Mouse (Mus musculus) monocyte, adult 5-6 weeks (primary cell): ENCODE results near the gene Cdh12. TPM values are rescaled to one million over a fixed set of nuclear protein-coding genes. Genes with fewer than 3 reads are reported as not detected.
"Not testable (repeated sequence)": the region's sequence is repeated elsewhere in the genome, so short reads cannot be mapped to it uniquely, and the experiment has no call there.

Experiments
- ATAC-seq: fragments of 153-309, 156-312 bp; replicated peaks from 2 replicates; pipeline ENCODE4 v1.8.0; 2017; ENCODE audit warnings: mild to moderate bottlenecking; ENCODE audit not compliant: low TSS enrichment, insufficient number of reproducible peaks, severe bottlenecking, poor library complexity, low FRiP score
- total RNA-seq: library from RNA; stranded (forward); fragments of 200-1000, 200-491, 200-594 nt; gene quantifications from 3 replicates; pipeline ENCODE4 v1.2.3, GENCODE M21; 2017

Gene Cdh12
- total RNA-seq, 1 experiment from 2014 or later, result not detected

DNA sequence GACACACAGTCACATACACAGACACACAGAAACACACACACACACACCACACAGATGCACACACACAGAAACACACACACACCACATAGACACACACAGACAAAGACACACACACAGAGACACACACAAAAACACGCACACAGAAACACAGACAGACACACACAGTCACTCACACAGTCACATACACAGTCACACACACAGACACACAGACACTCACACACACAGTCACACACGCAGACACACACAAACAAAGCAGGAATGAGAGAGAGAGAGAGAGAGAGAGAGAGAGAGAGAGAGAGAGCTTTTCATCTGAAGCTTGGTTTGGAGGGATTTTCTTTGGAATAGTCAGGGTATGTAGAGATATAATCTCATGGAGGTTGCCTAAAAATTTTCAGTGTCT, 558.9 kb downstream of the Cdh12 start:
- no peak for ATAC-seq

DNA sequence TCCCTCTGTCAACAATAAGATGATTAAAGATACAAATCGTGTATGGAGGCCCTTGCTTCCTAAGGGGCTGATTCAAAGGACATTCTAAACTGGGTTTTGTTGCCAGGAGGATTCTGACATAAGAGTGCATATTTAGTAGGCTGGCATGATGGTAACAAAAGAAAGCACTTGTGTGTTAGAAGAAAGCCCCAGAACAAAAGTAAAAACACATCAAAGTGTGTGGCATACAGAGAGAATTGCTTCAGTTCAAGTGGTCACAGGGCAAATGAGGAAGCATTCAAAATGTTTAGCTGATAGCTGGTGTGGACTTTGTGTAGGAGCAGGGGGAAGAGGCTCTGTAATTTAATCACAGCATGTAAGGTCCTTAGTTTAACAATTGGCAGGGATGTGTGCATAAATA, 559.4 kb downstream of the Cdh12 start:
- ATAC-seq, result no peak

- ATAC-seq, result no peak
Measured at GRCm38 (mm10) chr15:21008969-21009368, 559.9 kb downstream of the Cdh12 start.

GRCm38 (mm10) chr15:21063683-21064082, 614.6 kb downstream of the Cdh12 start:
- no peak for ATAC-seq

GRCm38 (mm10) chr15:21069264-21069663, 620.2 kb downstream of the Cdh12 start:
- no peak for ATAC-seq

DNA sequence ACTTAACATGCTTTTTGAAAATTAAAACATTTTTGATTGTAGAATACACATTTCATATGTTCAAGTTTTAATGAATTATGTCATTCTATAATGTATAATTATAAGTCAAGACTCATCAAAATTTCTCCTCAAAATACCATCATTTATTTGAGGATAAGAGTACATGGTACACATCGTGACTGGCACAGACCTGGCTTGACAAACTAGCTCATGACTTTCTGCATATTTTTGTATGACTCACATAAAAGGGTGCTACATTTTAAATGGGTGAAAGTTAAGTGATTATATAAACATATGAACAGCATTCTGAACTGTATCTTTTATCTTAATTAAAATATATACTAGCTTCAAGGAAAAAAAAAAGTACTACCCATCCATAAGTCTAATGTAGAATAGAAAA, 643.8 kb downstream of the Cdh12 start:
- no peak for ATAC-seq

DNA sequence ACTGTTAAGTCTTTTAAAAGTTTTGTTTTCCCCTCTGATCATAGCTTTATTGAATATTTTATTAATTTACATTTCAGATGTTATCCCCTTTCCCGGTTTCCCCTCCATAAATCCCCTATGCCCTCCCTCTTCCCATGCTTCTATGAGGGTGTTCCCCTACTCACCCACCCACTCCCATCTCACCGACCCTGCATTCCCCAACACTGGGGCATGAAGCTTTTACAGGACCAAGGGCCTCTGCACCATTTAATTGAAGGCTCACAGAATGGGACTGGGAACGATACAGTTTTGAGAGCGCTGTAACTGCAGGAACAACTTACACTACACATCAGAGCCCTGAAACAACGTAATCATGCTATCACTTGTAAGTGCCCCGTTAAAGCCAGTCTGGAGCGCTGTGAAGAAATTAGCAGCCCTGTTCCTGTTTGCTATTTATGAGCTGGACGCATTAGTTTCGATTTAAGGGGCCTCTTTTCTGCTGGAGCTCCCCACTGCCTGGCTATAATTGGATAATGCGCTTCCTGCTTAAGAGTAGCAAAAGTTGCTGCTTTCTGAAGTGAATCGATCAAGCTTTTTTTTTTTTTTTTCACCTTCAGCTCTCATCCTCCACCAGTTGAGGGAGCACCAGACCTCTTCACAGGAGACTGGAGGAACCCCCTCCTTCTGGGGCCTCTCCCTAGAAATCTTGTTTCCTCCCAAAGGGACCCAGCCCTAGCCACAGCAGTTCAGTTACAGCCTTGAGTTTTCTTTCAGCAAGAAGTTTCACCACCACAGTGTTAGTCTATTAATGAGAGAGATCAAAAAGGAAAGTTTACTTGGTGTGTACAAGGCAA, 660.2 kb downstream of the Cdh12 start:
- no peak for ATAC-seq

DNA sequence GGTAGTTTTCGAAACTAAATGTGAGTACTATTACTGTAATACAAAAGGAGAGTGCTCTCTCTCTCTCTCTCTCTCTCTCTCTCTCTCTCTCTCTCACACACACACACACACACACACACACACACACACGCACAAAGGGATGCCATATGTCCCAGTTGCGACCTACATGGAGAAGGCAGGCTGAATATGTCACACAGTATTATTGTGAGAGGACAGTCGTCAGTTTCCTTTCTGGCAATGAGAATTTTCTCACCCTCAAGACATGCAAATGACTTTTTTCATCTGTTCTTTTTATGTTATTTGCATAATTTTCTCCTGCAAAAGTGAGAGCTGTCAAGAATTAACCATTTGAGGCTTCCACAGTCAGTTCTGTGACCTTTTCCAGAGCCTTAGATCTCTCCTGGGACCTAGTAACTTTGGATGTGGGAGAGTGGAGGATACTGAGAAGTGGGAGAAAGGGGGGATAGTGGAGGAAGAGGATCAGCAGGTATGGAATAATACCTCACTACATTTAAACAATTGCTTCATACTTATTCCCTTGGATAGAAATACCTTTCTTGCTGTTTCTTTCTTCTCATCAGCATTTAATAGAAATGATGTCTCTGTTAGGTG, 660.9 kb downstream of the Cdh12 start:
- ATAC-seq, result no peak

DNA sequence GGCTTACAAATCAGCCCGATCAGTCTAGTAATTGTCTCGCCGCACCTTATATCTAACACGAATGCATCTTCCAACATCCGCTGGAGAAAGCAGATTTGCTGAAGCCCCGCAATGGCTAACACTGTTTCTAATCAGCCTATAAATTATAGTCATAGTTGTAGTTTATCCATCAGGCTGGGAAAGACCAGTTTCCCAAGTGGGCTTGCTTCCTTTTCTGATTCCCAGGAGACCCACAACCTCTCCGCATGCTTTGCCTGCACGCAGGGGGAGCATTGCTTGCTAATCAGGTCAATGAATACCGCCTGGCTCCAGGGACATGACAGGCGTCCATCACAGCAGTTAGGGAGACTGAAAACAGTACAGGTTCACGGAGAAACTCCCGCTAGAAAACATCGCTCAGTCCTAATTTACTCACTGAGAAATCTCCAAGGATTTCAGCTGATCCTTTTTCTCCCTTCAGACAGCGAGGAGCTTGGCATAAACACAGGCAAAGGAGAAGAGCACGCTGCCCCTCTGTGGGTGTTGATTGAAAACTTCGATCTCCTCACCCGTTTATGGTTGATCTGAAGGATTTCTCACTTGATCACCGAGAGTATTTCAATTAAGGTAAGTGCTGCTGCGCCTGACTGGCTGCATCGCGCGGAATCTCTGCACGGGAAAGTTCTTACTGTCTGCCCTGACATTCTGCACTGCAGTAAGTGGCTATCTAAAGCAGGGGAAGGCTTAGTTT, 662.0 kb downstream of the Cdh12 start:
- no peak for ATAC-seq

GRCm38 (mm10) chr15:21114775-21115174, 665.7 kb downstream of the Cdh12 start:
- peak; percentile 92 for ATAC-seq

DNA sequence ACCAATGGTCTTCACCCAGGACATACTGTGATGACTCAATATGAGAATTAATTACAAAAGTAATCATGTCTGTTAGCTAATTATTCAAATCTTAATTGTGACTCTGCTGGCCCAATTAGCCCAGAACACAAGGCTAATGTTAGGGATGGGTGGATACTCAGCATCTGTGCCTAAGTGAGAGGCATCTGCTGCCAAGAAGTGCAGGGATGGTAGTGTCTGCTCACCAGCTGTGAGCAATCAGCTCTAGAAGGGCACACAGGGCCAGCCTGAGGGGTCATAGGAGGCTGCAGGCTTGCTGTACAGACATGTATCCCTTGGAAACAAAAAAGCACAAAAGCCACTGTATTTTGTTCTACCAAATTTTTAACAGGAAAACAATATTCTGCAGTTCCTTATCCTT, 681.6 kb downstream of the Cdh12 start:
- ATAC-seq, result no peak

DNA sequence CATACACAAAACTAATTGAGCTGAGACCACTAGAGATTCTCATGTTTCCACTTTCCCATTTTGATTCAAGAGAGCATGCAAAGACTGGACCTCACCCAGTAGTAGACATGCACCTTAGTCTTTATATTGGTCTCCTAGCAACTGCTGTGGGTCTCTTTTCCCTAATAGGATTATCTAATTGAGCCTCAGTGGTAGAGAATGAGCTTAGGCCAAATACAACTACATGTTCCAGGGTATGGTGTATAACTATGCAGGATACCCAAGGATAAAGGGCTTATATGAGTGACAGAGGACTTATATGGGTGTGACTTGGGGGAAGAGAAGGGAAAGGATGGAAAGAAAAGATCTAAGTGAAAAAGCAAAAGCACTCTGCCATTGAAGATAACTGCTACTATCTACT, 683.9 kb downstream of the Cdh12 start:
- no peak for ATAC-seq

DNA sequence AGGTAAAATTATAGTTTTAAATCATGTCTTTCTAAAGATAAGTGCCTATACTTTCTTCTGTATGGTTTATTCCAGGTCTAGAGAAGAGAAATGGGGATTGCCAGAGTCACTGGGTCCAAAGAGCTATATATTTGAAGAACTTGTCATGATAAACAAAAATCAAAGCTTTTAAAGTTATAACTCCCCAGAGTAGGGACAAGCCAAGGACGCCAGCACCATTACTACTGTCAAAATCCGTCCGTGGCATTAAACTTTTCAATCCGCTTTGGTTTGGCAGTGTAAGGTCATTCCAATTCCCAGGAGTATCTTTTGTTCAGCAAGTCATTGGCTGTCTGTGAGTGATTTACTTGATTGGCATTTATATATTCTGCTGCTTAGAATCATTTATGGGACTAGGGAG, 697.8 kb downstream of the Cdh12 start:
- no peak for ATAC-seq

- no peak for ATAC-seq
Measured at GRCm38 (mm10) chr15:21153602-21154001, 704.5 kb downstream of the Cdh12 start.

DNA sequence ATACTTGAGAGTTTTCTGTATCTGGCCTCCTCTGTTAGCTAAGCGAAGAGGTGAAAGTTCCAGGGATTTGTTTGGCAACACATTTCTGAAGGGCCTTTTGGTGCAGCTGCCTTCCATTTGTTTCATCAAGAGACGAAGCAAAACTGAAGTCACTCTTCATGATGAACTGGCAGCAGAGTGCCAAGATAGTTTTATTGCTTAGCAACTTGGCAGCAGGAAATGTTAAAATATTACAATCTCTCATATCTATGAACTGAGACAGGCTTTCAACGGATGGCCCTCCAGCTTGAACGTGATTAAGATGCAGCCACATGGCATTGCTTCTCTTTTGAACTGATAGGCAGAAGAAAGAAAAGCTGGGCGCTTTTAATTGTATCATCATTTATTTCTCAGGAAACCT, 730.7 kb downstream of the Cdh12 start:
- ATAC-seq, result no peak

DNA sequence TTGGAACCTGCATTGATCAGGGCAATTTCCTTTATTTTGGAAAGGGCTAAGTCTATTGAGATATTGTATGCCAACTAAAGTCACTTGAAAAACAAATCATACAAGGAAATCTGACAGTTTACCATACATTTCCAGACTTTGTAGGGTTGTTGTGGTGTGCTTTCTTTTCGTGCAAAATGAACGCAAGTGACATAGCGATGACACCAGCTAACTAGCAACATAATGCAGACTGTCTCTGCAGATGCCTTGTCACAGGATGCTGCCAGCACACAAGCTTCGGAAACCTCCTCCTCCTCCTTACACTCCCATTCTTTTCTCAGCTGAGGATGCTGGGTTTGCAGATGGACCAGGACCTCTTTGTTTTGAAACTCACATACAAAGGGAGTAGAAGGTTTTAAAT, 731.1 kb downstream of the Cdh12 start:
- ATAC-seq, result no peak

GRCm38 (mm10) chr15:21185799-21186198, 736.7 kb downstream of the Cdh12 start:
- no peak for ATAC-seq

DNA sequence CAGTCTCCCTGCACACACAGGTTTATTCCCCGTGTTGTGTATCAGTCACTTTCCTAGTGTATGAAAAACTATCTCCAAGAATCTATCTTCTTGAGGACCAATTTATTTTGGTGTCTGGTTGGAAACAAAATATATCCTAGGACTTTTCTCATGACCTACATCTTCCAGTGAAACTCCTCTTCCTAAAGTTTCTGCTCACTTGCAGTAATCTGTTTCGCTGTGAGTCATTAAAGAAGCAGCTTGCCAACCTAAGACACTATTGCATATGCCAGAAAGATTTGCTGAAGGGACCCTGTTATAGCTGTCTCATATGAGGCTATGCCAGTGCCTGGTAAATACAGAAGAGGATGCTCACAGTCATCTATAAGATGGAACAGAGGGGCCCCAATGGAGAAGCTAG, 761.0 kb downstream of the Cdh12 start:
- ATAC-seq, result not testable (repeated sequence)

DNA sequence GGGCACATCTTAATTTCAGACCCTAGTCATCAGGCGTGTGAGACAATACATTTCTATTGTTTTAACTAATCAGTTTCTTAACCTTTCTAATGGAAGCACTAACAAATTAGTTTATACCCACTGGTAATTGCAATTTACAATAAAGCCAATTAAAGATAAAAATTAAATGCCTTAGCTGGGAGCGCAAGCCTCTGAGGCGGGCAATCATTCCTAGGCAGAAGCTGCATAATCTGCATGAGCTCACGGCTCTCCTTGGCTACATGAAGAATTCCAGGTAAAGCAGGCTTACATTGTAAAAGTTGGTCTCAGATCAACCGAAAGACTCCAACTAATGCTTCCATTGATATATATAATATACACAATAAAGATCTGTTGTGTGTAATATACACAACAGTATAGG, 773.9 kb downstream of the Cdh12 start:
- ATAC-seq, result no peak

GRCm38 (mm10) chr15:21261318-21261717, 812.3 kb downstream of the Cdh12 start:
- no peak for ATAC-seq
